Mouse (Mus musculus) limb, embryonic 13.5 days (tissue): ENCODE measurements at regions not wholly inside any gene's neighbourhood (a gene's known extent, or its start where the extent isn't known, plus 50 kb on each side); places are given as distances from the start of the nearest gene placed in this dataset.

ENCODE experiments used
- ATAC-seq: fragments of 200-750 bp; cut with Nextera tagmentation; 2 replicates; pipeline ENCODE4 v1.8.0; 2017; ENCODE audit warnings: low read depth, moderate number of reproducible peaks, moderate TSS enrichment; ENCODE audit not compliant: low FRiP score
- H3K27ac ChIP-seq: fragments of 300-500 bp; sonication (generic); 2 replicates; pipeline ENCODE4 v1.5.1; 2015; ENCODE audit warnings: inconsistent platforms, mild to moderate bottlenecking, moderate library complexity
- H3K27me3 ChIP-seq: fragments of 300-500 bp; sonication (generic); 2 replicates; pipeline ENCODE4 v1.6.1; 2015; ENCODE audit warnings: mild to moderate bottlenecking, inconsistent platforms
- H3K36me3 ChIP-seq: fragments of 300-500 bp; sonication (generic); 2 replicates; pipeline ENCODE4 v1.6.1; 2015; ENCODE audit warnings: inconsistent platforms, mild to moderate bottlenecking, moderate library complexity
- H3K4me1 ChIP-seq: fragments of 300-500 bp; sonication (generic); 2 replicates; pipeline ENCODE4 v1.6.1; 2015; ENCODE audit warnings: inconsistent platforms
- H3K4me2 ChIP-seq: fragments of 300-500 bp; sonication (generic); replicated peaks from 2 replicates; pipeline ENCODE4 v1.6.1; 2015; ENCODE audit warnings: inconsistent platforms, mild to moderate bottlenecking, moderate library complexity
- H3K4me3 ChIP-seq: fragments of 300-500 bp; sonication (generic); 2 replicates; pipeline ENCODE4 v1.5.1; 2015; ENCODE audit warnings: moderate library complexity, mild to moderate bottlenecking, inconsistent platforms
- H3K9ac ChIP-seq: fragments of 300-500 bp; sonication (generic); 2 replicates; pipeline ENCODE4 v1.6.1; 2015; ENCODE audit warnings: mild to moderate bottlenecking, inconsistent platforms
- H3K9me3 ChIP-seq: fragments of 300-500 bp; sonication (generic); 2 replicates; pipeline ENCODE4 v1.6.1; 2016; ENCODE audit warnings: inconsistent platforms
- WGBS: fragments of 180-500 bp; shearing (Covaris S2); methylation state at CpG from one replicate; pipeline ENCODE4 v1.1.7; 2015; 5-methylcytosine and 5-hydroxymethylcytosine counted together

DNA sequence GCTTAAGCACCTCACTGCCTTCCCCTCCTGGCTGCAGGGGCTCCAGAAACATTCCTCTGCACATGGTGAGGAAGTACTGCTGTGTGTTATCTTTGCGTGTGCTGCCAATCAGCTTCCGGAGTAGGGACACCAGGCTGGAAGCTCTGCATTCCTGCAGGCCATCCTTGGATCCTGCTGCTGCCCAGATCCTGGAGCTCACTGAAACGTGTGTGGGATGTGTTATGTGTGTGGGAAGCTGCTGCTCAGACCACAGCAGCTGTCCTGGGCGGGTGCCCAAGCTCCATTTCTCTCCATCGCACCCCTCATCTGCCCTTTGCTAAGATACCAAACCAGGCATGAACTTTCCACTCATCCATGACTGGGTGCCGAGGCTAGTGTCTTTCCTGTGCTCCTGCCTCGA lies 129.5 kb upstream of the Lrfn2 start:
- Histone ChIP-seq H3K36me3 (no peaks in the 10 kb centered on the region), H3K27ac (no peak overlapping the region), H3K9me3 (no peaks in the 10 kb centered on the region), H3K4me2 (no peak overlapping the region), H3K27me3 (no peaks in the 10 kb centered on the region), H3K4me1 (no peaks in the 10 kb centered on the region), H3K9ac (no peak overlapping the region), H3K4me3 (no peak overlapping the region)
- ATAC-seq, result no peak
- 58% methylated on average over 7 of the region's 7 CpGs for WGBS

GRCm38 (mm10) chr17:48807905-48808304 lies 124.3 kb upstream of the Lrfn2 start:
- H3K4me3 ChIP-seq, result no peak overlapping the region
- no peak for ATAC-seq
- no peak overlapping the region for H3K27ac ChIP-seq
- H3K36me3 ChIP-seq, result no peaks in the 10 kb centered on the region
- no peak overlapping the region for H3K9ac ChIP-seq
- H3K9me3 ChIP-seq, result no peaks in the 10 kb centered on the region
- no peaks in the 10 kb centered on the region for H3K4me1 ChIP-seq
- WGBS, result 68% methylated on average over 3 of the region's 3 CpGs
- H3K4me2 ChIP-seq, result no peak overlapping the region
- no peaks in the 10 kb centered on the region for H3K27me3 ChIP-seq

DNA sequence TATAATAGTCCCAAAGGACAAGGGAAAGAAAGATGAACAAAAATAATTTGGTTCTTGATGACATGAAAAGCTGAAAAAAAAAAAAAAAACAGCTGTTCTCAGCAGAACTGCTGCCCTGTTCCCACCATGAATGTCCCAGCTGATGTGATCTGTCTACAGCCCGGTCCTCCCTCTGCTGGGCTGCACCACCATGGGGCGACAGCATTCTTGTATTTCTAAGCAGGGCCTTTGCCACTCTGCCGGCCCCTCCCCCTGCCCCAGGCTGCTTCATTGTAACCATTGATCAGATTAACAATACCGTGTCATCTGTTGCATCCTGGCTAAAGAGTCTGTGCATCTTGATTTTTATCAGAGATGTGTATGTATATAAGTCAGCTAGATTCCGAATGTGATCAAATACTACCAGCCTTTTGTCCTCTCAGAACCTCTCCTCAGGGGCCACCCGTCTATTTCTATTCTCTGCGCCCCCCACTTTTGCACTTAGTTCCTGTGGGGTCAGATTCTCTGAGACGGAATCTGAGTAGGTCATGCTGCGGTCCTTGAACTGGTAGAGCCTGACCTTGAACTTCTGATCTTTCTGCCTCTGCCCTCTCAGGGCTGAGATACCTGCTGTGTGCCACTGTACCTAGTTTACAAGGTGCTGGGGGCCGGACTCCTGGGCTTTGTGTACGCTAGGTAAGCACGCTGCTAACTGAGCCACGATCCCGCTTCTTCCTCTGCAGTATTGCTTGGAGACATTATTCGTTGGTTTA lies 117.2 kb upstream of the Lrfn2 start:
- H3K4me1 ChIP-seq, result no peaks in the 10 kb centered on the region
- no peak for ATAC-seq
- H3K36me3 ChIP-seq, result no peaks in the 10 kb centered on the region
- WGBS, result 72% methylated on average over 15 of the region's 15 CpGs
- no peak overlapping the region for H3K9ac ChIP-seq
- no peak overlapping the region for H3K27ac ChIP-seq
- H3K9me3 ChIP-seq, result no peaks in the 10 kb centered on the region
- H3K27me3 ChIP-seq, result no peaks in the 10 kb centered on the region
- H3K4me2 ChIP-seq, result no peak overlapping the region
- H3K4me3 ChIP-seq, result no peak overlapping the region

- H3K4me2 ChIP-seq, result no peak overlapping the region
- H3K27ac ChIP-seq, result no peak overlapping the region
- H3K4me1 ChIP-seq, result peaks cover 4% of the 10 kb centered on the region; the same call in 1 of the 2 replicates
- no peaks in the 10 kb centered on the region for H3K36me3 ChIP-seq
- WGBS, result 82% methylated on average over 9 of the region's 9 CpGs
- no peaks in the 10 kb centered on the region for H3K9me3 ChIP-seq
- H3K4me3 ChIP-seq, result no peak overlapping the region
- ATAC-seq, result no peak
- H3K27me3 ChIP-seq, result no peaks in the 10 kb centered on the region
- H3K9ac ChIP-seq, result no peak overlapping the region
These were observed 115.4 kb upstream of the Lrfn2 start for GRCm38 (mm10) chr17:48816588-48817324.

GRCm38 (mm10) chr17:48817551-48817950 lies 114.6 kb upstream of the Lrfn2 start:
- peaks cover 4% of the 10 kb centered on the region; the same call in 1 of the 2 replicates for H3K4me1 ChIP-seq
- ATAC-seq, result no peak
- H3K27me3 ChIP-seq, result no peaks in the 10 kb centered on the region
- no peak overlapping the region for H3K4me2 ChIP-seq
- 81% methylated on average over 13 of the region's 13 CpGs for WGBS
- no peaks in the 10 kb centered on the region for H3K9me3 ChIP-seq
- no peak overlapping the region for H3K4me3 ChIP-seq
- no peak overlapping the region for H3K9ac ChIP-seq
- no peaks in the 10 kb centered on the region for H3K36me3 ChIP-seq
- H3K27ac ChIP-seq, result no peak overlapping the region

DNA sequence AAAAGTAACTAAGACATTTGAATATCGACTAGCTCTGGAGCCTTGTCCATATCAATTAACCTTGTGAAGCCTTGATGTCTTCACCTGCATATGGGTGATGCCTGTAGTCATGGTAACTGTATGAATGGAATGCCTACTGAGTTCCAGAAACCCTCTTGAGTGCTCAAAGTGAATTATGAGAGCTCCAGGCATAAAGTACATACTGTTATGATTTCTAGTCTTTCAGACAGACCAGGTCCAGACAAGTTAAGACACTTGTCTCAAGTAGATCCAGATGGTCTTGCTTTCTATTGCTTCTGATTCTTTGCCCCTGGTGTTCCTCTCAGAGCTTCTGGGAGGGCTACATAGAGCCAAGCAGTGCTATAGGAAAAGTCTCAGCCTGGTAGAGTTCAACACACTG lies 112.5 kb upstream of the Lrfn2 start:
- H3K9ac ChIP-seq, result no peak overlapping the region
- no peaks in the 10 kb centered on the region for H3K27me3 ChIP-seq
- WGBS, result 67% methylated on average over 1 of the region's 1 CpGs
- no peak overlapping the region for H3K4me3 ChIP-seq
- H3K27ac ChIP-seq, result no peak overlapping the region
- H3K4me2 ChIP-seq, result no peak overlapping the region
- no peaks in the 10 kb centered on the region for H3K36me3 ChIP-seq
- H3K9me3 ChIP-seq, result no peaks in the 10 kb centered on the region
- ATAC-seq, result no peak
- H3K4me1 ChIP-seq, result peaks cover 4% of the 10 kb centered on the region; the same call in 1 of the 2 replicates

DNA sequence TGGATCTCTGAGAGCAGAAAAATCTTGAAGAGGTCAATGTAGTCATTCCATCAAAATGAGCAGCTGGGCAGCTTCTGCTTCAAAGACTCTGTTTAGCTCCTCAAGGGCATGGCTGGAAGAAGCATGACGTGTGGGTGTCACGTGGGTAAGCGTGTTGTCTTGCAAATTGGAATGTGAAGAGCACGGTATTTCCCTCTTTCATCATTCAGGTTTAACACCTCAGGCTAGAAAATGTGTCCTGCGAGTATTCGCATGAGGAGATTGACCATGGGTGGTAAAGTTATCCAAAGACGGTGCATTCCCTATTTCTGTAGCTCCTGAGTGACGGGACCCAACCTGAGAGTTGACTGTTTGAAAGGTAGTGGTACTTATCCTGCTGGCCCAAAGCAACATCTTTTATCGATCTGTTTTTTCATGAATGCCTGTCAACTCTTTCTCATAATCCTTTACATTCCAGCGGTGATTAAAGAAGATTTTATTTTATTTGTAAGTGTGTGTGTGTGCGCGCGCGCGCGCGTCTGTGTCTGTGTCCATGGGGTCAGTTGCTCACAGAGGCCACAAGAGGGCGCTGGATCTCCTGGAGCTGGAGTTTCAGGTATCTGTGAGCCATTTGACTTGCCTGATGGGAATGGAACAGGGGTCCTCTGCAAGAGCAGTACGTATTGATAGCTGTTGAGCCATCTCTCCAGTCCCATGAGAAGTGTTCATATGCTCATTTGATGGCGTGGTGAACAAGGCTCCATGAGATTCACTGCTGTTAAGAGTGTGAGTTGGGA lies 109.9 kb upstream of the Lrfn2 start:
- Histone ChIP-seq H3K27ac (no peak overlapping the region), H3K9me3 (no peaks in the 10 kb centered on the region), H3K36me3 (no peaks in the 10 kb centered on the region), H3K4me2 (no peak overlapping the region), H3K9ac (no peak overlapping the region), H3K4me3 (no peak overlapping the region), H3K27me3 (no peaks in the 10 kb centered on the region), H3K4me1 (peaks cover 4% of the 10 kb centered on the region; the same call in 1 of the 2 replicates)
- 89% methylated on average over 20 of the region's 20 CpGs for WGBS
- no peak for ATAC-seq

DNA sequence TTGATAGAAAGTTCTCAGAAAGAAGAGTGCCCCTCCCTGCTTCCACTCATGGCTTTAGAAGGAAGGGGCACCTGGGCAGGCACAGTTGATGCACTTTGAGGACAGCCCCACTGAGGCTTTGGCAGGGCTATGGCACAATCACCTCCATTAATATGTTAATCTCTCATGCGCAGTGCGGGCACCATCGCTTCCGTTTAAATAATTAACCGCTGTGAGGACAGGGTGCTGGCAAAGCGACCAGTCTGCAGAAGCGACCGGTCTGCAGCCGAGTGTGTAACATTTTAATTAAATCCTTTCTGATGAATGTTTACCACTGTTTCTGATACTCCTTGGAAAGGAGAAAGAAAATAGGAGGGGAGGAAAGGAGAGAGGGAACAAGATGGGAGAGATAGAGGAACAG lies 108.3 kb upstream of the Lrfn2 start:
- Histone ChIP-seq H3K27ac (no peak overlapping the region), H3K4me2 (no peak overlapping the region), H3K9ac (no peak overlapping the region), H3K36me3 (no peaks in the 10 kb centered on the region), H3K27me3 (no peaks in the 10 kb centered on the region), H3K4me3 (no peak overlapping the region), H3K4me1 (peaks cover 4% of the 10 kb centered on the region; the same call in 1 of the 2 replicates), H3K9me3 (no peaks in the 10 kb centered on the region)
- WGBS, result 76% methylated on average over 9 of the region's 9 CpGs
- no peak for ATAC-seq

DNA sequence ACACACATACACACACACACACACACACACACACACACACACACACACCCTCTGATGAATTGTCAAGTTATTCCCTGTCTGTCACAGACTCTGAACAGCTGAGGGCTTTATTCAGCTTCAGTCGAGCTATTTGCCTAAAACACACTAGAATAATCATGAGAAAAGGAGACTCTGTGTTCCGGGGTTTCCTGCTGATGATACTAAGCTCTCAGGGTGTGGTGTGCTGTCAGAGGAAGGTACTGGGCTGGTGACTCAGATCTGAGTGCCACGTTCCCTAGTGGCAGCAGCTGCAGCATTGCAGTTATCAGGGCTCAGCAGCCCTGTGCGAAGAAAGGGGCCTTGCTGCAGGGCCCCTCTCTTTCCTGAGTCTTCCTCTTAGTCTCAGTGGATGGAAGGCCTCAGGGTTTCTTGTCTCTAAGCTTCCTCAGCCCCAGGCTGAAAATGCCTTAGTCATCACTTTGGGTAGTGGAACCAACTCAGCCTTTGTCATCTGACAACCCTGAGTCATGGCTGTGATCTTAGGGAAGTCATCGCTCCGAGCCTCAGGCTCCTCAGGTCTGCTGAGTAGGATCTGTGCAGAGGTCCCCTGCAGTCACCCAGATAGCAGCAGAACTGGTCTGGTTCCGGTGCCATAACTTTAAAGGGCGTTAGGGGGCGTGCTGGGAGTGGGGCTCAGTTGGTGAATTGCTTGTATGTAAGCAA lies 106.8 kb upstream of the Lrfn2 start:
- Histone ChIP-seq H3K27ac (no peak overlapping the region), H3K4me1 (peaks cover 2% of the 10 kb centered on the region; the same call in 1 of the 2 replicates), H3K4me2 (no peak overlapping the region), H3K9ac (no peak overlapping the region), H3K4me3 (no peak overlapping the region), H3K27me3 (no peaks in the 10 kb centered on the region), H3K9me3 (no peaks in the 10 kb centered on the region), H3K36me3 (no peaks in the 10 kb centered on the region)
- WGBS, result 64% methylated on average over 9 of the region's 9 CpGs
- no peak for ATAC-seq

DNA sequence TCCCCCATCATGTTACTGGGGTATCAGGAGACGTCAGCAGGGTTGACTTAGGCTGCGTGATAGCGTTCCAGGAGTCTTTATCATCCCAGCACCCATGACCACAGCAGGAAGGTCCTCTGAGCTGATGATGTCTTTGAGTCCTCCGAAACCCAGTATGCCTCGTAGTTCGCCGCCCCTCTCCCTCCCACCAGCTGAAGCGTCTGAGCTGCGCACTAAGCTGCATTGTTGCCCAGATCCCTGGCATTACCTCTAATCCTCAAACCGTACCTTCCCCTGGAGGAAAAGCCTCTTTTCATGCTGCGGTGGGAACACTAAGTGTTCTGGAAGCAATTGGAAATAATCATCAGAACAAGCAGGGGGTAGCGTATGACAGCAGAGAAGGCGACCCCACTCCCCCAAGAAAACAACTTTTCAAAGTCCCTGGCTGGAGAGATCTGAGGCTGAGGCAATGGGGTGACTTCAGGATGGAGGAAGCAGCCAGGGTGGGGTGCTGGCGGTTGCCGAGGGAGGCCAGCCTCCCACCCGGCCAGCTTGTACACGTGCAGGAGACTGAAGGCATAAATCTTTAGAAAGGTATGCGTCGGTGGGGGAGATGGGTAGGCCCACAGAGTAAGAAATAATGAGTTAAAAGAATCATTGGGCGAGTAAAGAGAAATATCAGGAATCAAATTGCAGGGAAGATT lies 93.7 kb upstream of the Lrfn2 start:
- no peak overlapping the region for H3K27ac ChIP-seq
- no peaks in the 10 kb centered on the region for H3K9me3 ChIP-seq
- H3K4me3 ChIP-seq, result no peak overlapping the region
- no peaks in the 10 kb centered on the region for H3K27me3 ChIP-seq
- no peak overlapping the region for H3K9ac ChIP-seq
- H3K4me2 ChIP-seq, result no peak overlapping the region
- H3K36me3 ChIP-seq, result no peaks in the 10 kb centered on the region
- H3K4me1 ChIP-seq, result no peaks in the 10 kb centered on the region
- no peak for ATAC-seq
- WGBS, result 61% methylated on average over 20 of the region's 20 CpGs

- no peak overlapping the region for H3K4me3 ChIP-seq
- H3K4me2 ChIP-seq, result no peak overlapping the region
- H3K27me3 ChIP-seq, result no peaks in the 10 kb centered on the region
- 18% methylated on average over 7 of the region's 7 CpGs for WGBS
- no peak for ATAC-seq
- H3K4me1 ChIP-seq, result no peaks in the 10 kb centered on the region
- H3K9ac ChIP-seq, result no peak overlapping the region
- no peaks in the 10 kb centered on the region for H3K36me3 ChIP-seq
- H3K9me3 ChIP-seq, result no peaks in the 10 kb centered on the region
- H3K27ac ChIP-seq, result no peak overlapping the region
These were observed 84.3 kb upstream of the Lrfn2 start for GRCm38 (mm10) chr17:48847890-48848289.
